Mouse (Mus musculus) liver, embryonic 14.5 days (tissue): ENCODE results near the gene Ccdc134. TPM values are rescaled to one million over a fixed set of nuclear protein-coding genes. Genes with fewer than 3 reads are reported as not detected.

Source experiments
- ATAC-seq: fragments of 200-750 bp; cut with Nextera tagmentation; 2 replicates; pipeline ENCODE4 v1.8.0; 2017; ENCODE audit warnings: moderate number of reproducible peaks, mild to moderate bottlenecking, moderate library complexity; ENCODE audit not compliant: insufficient read depth
- DNase-seq, 3 experiments: peaks; one replicate each; pipeline ENCODE4 v3.0.0-alpha.2; 2012 to 2013; ENCODE audit warnings: low read depth in 3 of 3, low spot score in 3 of 3
- H3K27ac ChIP-seq: fragments of 300-500 bp; sonication (generic); 2 replicates; pipeline ENCODE4 v1.5.1; 2014; ENCODE audit warnings: moderate library complexity, mild to moderate bottlenecking, control low read depth, inconsistent platforms
- H3K27me3 ChIP-seq: fragments of 300-500 bp; sonication (generic); 2 replicates; pipeline ENCODE4 v1.6.1; 2014; ENCODE audit warnings: mild to moderate bottlenecking, low read length, moderate library complexity; ENCODE audit not compliant: control insufficient read depth, insufficient read depth
- H3K36me3 ChIP-seq: fragments of 300-500 bp; sonication (generic); replicated peaks from 2 replicates; pipeline ENCODE4 v1.6.1; 2014; ENCODE audit warnings: low read depth; ENCODE audit not compliant: control insufficient read depth, insufficient read depth
- H3K4me1 ChIP-seq, 2 experiments: fragments of 200-500 bp in 1 of 2; fragments of 300-500 bp in 1 of 2; sonication (generic) in 1 of 2; replicated peaks; 2 replicates each; pipeline ENCODE4 v1.6.1; 2012 to 2014; ENCODE audit warnings: antibody characterized with exemption in 1 of 2, inconsistent platforms in 1 of 2, low read length in 1 of 2; ENCODE audit not compliant: control insufficient read depth in 2 of 2, insufficient read depth in 2 of 2
- H3K4me2 ChIP-seq: fragments of 300-500 bp; sonication (generic); 2 replicates; pipeline ENCODE4 v1.6.1; 2014; ENCODE audit warnings: low read depth, mild to moderate bottlenecking, control low read depth, moderate library complexity
- H3K4me3 ChIP-seq, 2 experiments: fragments of 200-500 bp in 1 of 2; fragments of 300-500 bp in 1 of 2; sonication (generic) in 1 of 2; 2 replicates each; pipeline ENCODE4 v1.5.1; 2012 to 2014; ENCODE audit warnings: low read depth in 2 of 2, low read length in 2 of 2, mild to moderate bottlenecking in 2 of 2, control low read depth in 1 of 2, inconsistent platforms in 1 of 2, moderate library complexity in 1 of 2; ENCODE audit not compliant: insufficient read depth in 1 of 2
- H3K9ac ChIP-seq: fragments of 300-500 bp; sonication (generic); replicated peaks from 2 replicates; pipeline ENCODE4 v1.6.1; 2014; ENCODE audit warnings: mild to moderate bottlenecking, control low read depth, moderate library complexity
- H3K9me3 ChIP-seq: fragments of 300-500 bp; sonication (generic); 2 replicates; pipeline ENCODE4 v1.6.1; 2016; ENCODE audit warnings: low read length, mixed read lengths; ENCODE audit not compliant: control insufficient read depth
- CTCF ChIP-seq: IDR thresholded peaks from 2 replicates; pipeline ENCODE4 v1.5.1; 2016; ENCODE audit warnings: antibody characterized with exemption, low read depth, control low read depth
- EP300 ChIP-seq: IDR thresholded peaks from 2 replicates; pipeline ENCODE4 v1.6.1; 2016; ENCODE audit warnings: antibody characterized with exemption, low read depth
- WGBS: fragments of 180-500 bp; shearing (Covaris S2); extraction: QIAGEN DNeasy Blood & Tissue Kit; methylation state at CpG from one replicate; pipeline ENCODE4 v1.1.7; 2014; ENCODE audit not compliant: insufficient replicate concordance; 5-methylcytosine and 5-hydroxymethylcytosine counted together
- polyA plus RNA-seq, 2 experiments: library from polyadenylated mRNA; depleted of rRNA in 1 of 2; stranded (reverse) in 1 of 2; unstranded in 1 of 2; fragments of >200 nt; fragmentation: Nextera tagmentation in 1 of 2; extraction: Ambion mirVana in 1 of 2; gene quantifications; 2 replicates each; pipeline versions ENCODE4 v1.2.1 to v1.2.3; 2012 to 2014

The Ccdc134 gene
- polyA plus RNA-seq, 2 experiments, result 6.6 to 7.2 TPM

GRCm38 (mm10) chr15:82169671-82170070 is 41.9 kb downstream of the Ccdc134 start:
- ATAC-seq (no peak), DNase-seq (no peak)
- no peak overlapping the region for H3K4me2 ChIP-seq
- WGBS, result 80% methylated on average over 5 of the region's 5 CpGs
- no peak overlapping the region for H3K27ac ChIP-seq
- no peak overlapping the region for H3K4me3 ChIP-seq
- H3K4me1 ChIP-seq, result peaks cover 16 to 18% of the 10 kb centered on the region in 2 experiments
- no peak for TF ChIP-seq EP300
- no peak for TF ChIP-seq CTCF
- H3K9me3 ChIP-seq, result no peaks in the 10 kb centered on the region
- H3K9ac ChIP-seq, result no peak overlapping the region
- H3K27me3 ChIP-seq, result no peaks in the 10 kb centered on the region
- peaks cover 40% of the 10 kb centered on the region for H3K36me3 ChIP-seq

GRCm38 (mm10) chr15:82170437-82171377 is 43.0 kb downstream of the Ccdc134 start:
- no peak overlapping the region for H3K9ac ChIP-seq
- ATAC-seq, result no peak
- WGBS, result 90% methylated on average over 36 of the region's 36 CpGs

GRCm38 (mm10) chr15:82172648-82173047 is 44.9 kb downstream of the Ccdc134 start:
- 88% methylated on average over 8 of the region's 8 CpGs for WGBS
- Histone ChIP-seq H3K9me3 (no peaks in the 10 kb centered on the region), H3K4me2 (no peak overlapping the region), H3K4me1 (no peaks in the 10 kb centered on the region), H3K4me3 (no peak overlapping the region), H3K27ac (no peak overlapping the region), H3K9ac (no peak overlapping the region), H3K36me3 (peaks cover 63% of the 10 kb centered on the region), H3K27me3 (no peaks in the 10 kb centered on the region)
- no peak for ATAC-seq
- no peak for TF ChIP-seq EP300
- no peak for TF ChIP-seq CTCF
- no peak for DNase-seq

More at GRCm38 (mm10) chr15:82170437-82171377, 43.0 kb downstream of the Ccdc134 start:
- H3K4me2 ChIP-seq, result no peak overlapping the region
- H3K27ac ChIP-seq, result no peak overlapping the region
- H3K9me3 ChIP-seq, result no peaks in the 10 kb centered on the region
- TF ChIP-seq CTCF (no peak), EP300 (no peak)
- peaks cover 10% of the 10 kb centered on the region in 2 experiments for H3K4me1 ChIP-seq
- H3K27me3 ChIP-seq, result no peaks in the 10 kb centered on the region
- no peak overlapping the region for H3K4me3 ChIP-seq
- H3K36me3 ChIP-seq, result peaks cover 49% of the 10 kb centered on the region
- no peak for DNase-seq

GRCm38 (mm10) chr15:82175091-82175490 is 47.4 kb downstream of the Ccdc134 start:
- Histone ChIP-seq H3K4me2 (no peak overlapping the region), H3K4me1 (no peaks in the 10 kb centered on the region), H3K9me3 (no peaks in the 10 kb centered on the region), H3K4me3 (no peak overlapping the region), H3K27me3 (no peaks in the 10 kb centered on the region), H3K27ac (no peak overlapping the region), H3K9ac (no peak overlapping the region), H3K36me3 (peaks cover 82% of the 10 kb centered on the region)
- DNase-seq (no peak), ATAC-seq (no peak)
- TF ChIP-seq EP300 (no peak), CTCF (no peak)
- WGBS, result 85% methylated on average over 9 of the region's 9 CpGs

- DNase-seq (no peak), ATAC-seq (no peak)
- 81% methylated on average over 7 of the region's 7 CpGs for WGBS
- H3K9me3 ChIP-seq, result peaks cover 5% of the 10 kb centered on the region
- no peaks in the 10 kb centered on the region for H3K27me3 ChIP-seq
- H3K4me1 ChIP-seq, result peaks cover 0 to 3% of the 10 kb centered on the region in 2 experiments; a peak in 2 of 4 replicates
- H3K4me2 ChIP-seq, result no peak overlapping the region
- no peak overlapping the region for H3K27ac ChIP-seq
- H3K4me3 ChIP-seq, result no peak overlapping the region
- peaks cover 87% of the 10 kb centered on the region for H3K36me3 ChIP-seq
- H3K9ac ChIP-seq, result no peak overlapping the region
- TF ChIP-seq CTCF (no peak), EP300 (no peak)
Measured at GRCm38 (mm10) chr15:82177743-82178290, 50.1 kb downstream of the Ccdc134 start.
